Mouse (Mus musculus): Measurements from ENCODE around the gene Oas1f. TPM values are rescaled to one million over a fixed set of nuclear protein-coding genes. Genes with fewer than 3 reads are reported as not detected.
"Not testable (repeated sequence)": the region's sequence is repeated elsewhere in the genome, so short reads cannot be mapped to it uniquely, and the experiment has no call there.

Oas1f gene
- total RNA-seq (2021) = not detected
- long read RNA-seq, experiment 1 = 0 reads
- long read RNA-seq, experiment 2 = 0 reads

GRCm38 (mm10) chr5:120847067-120847466 lies at the start of gene Oas1f:
Gene Oas1f, plus strand, starts transcription at chr5:120847367.
- no peak for DNase-seq (ENCODE audit: low spot score in 2 of 2)
- intact Hi-C loops (cut with DNase I) = no loop called here

- DNase-seq (ENCODE audit: low spot score in 2 of 2); intact Hi-C loops (cut with DNase I): not testable (repeated sequence)
These were observed 49.0 kb upstream of the Oas1f start for GRCm38 (mm10) chr5:120798147-120798546.

- intact Hi-C loops (cut with DNase I); DNase-seq (ENCODE audit: low spot score in 2 of 2): not testable (repeated sequence)
These were observed 48.2 kb upstream of the Oas1f start for GRCm38 (mm10) chr5:120798943-120799342.

- no peak for DNase-seq (ENCODE audit: low spot score in 2 of 2)
- intact Hi-C loops (cut with DNase I) = no loop called here
These were observed 43.6 kb upstream of the Oas1f start for GRCm38 (mm10) chr5:120803596-120803995.

- peak; percentile 59 to 69 for DNase-seq (ENCODE audit: low spot score in 2 of 2)
- intact Hi-C loops (cut with DNase I) = no loop called here
These were observed 40.7 kb upstream of the Oas1f start for GRCm38 (mm10) chr5:120806458-120806857.

- intact Hi-C loops (cut with DNase I) = no loop called here
- DNase-seq (ENCODE audit: low spot score in 2 of 2) = no peak
These were observed 38.0 kb upstream of the Oas1f start for GRCm38 (mm10) chr5:120809171-120809570.

- intact Hi-C loops (cut with DNase I) = no loop called here
- DNase-seq (ENCODE audit: low spot score in 2 of 2) = peak; percentile 82 to 88
These were observed 35.0 kb upstream of the Oas1f start, which contains the start of gene Oas1c for GRCm38 (mm10) chr5:120811951-120812819. Gene Oas1c, minus strand, starts transcription at chr5:120812514.

GRCm38 (mm10) chr5:120813023-120813422 lies 34.1 kb upstream of the Oas1f start:
- intact Hi-C loops (cut with DNase I) = no loop called here

GRCm38 (mm10) chr5:120815949-120816348 lies 31.2 kb upstream of the Oas1f start:
- DNase-seq (ENCODE audit: low spot score in 2 of 2) = peak; percentile 14 to 23
- intact Hi-C loops (cut with DNase I) = loop anchor here (2.0 kb wide), 1 partner anchor 117 kb away; no protein-coding TSS in a partner anchor

More at GRCm38 (mm10) chr5:120813023-120813422, 34.1 kb upstream of the Oas1f start:
- DNase-seq (ENCODE audit: low spot score in 2 of 2) = no peak

GRCm38 (mm10) chr5:120818999-120819398 lies 28.2 kb upstream of the Oas1f start:
- intact Hi-C loops (cut with DNase I) = no loop called here
- DNase-seq (ENCODE audit: low spot score in 2 of 2) = no peak

GRCm38 (mm10) chr5:120831031-120831430 lies 16.1 kb upstream of the Oas1f start:
- no peak for DNase-seq (ENCODE audit: low spot score in 2 of 2)
- intact Hi-C loops (cut with DNase I) = no loop called here

- intact Hi-C loops (cut with DNase I) = no loop called here
- no peak for DNase-seq (ENCODE audit: low spot score in 2 of 2)
These were observed 13.6 kb upstream of the Oas1f start for GRCm38 (mm10) chr5:120833335-120834280.

GRCm38 (mm10) chr5:120836731-120837585 lies 10.2 kb upstream of the Oas1f start:
- intact Hi-C loops (cut with DNase I) = loop anchor here (5.0 kb wide), 1 partner anchor 90 kb away; no protein-coding TSS in a partner anchor
- DNase-seq (ENCODE audit: low spot score in 2 of 2) = peak; percentile 46 to 54

- intact Hi-C loops (cut with DNase I) = no loop called here
- peak in 1 of 2 experiments; percentile 6 for DNase-seq (ENCODE audit: low spot score in 2 of 2)
These were observed 2.5 kb upstream of the Oas1f start for GRCm38 (mm10) chr5:120844713-120845112.

GRCm38 (mm10) chr5:120849601-120850136 lies 2.5 kb downstream of the Oas1f start:
- intact Hi-C loops (cut with DNase I) = no loop called here

GRCm38 (mm10) chr5:120859241-120859640 lies 12.1 kb downstream of the Oas1f start:
- DNase-seq (ENCODE audit: low spot score in 2 of 2) = peak; percentile 11 to 15
- intact Hi-C loops (cut with DNase I) = no loop called here

More at GRCm38 (mm10) chr5:120849601-120850136, 2.5 kb downstream of the Oas1f start:
- peak; percentile 47 for DNase-seq (ENCODE audit: low spot score in 2 of 2)

GRCm38 (mm10) chr5:120861121-120861520 lies 14.0 kb downstream of the Oas1f start, which contains the start of gene Oas1h:
Gene Oas1h, plus strand, starts transcription at chr5:120861421.
- intact Hi-C loops (cut with DNase I) = no loop called here
- no peak for DNase-seq (ENCODE audit: low spot score in 2 of 2)

- no peak for DNase-seq (ENCODE audit: low spot score in 2 of 2)
- intact Hi-C loops (cut with DNase I) = no loop called here
These were observed 18.2 kb downstream of the Oas1f start for GRCm38 (mm10) chr5:120865336-120865860.

Data from left cerebral cortex, postnatal 14 days (tissue).